Mouse (Mus musculus) kidney, postnatal 25 days (tissue): Measurements from ENCODE around the gene Lnx2.

Experiments used
- DNase-seq, 2 experiments: peaks; one replicate each; pipeline ENCODE4 v3.0.0; 2021; ENCODE audit warnings: mixed read lengths in 2 of 2

The Lnx2 gene

GRCm38 (mm10) chr5:147015191-147015590 lies 61.2 kb downstream of the Lnx2 start:
- DNase-seq = no peak

- no peak for DNase-seq
These were observed 62.5 kb downstream of the Lnx2 start for GRCm38 (mm10) chr5:147013845-147014244.

GRCm38 (mm10) chr5:147011333-147011732 lies 65.1 kb downstream of the Lnx2 start:
- no peak for DNase-seq

GRCm38 (mm10) chr5:147003303-147003702 lies 73.1 kb downstream of the Lnx2 start:
- no peak for DNase-seq

GRCm38 (mm10) chr5:147001312-147001711 lies 75.1 kb downstream of the Lnx2 start:
- DNase-seq = no peak

GRCm38 (mm10) chr5:146998802-146999201 lies 77.6 kb downstream of the Lnx2 start:
- no peak for DNase-seq

GRCm38 (mm10) chr5:146996812-146997211 lies 79.6 kb downstream of the Lnx2 start:
- no peak for DNase-seq

- DNase-seq = no peak
These were observed 81.4 kb downstream of the Lnx2 start for GRCm38 (mm10) chr5:146994973-146995372.

- peak in 1 of 2 experiments; percentile 53 for DNase-seq
These were observed 82.9 kb downstream of the Lnx2 start for GRCm38 (mm10) chr5:146993509-146993908.

GRCm38 (mm10) chr5:146989051-146989450 lies 87.3 kb downstream of the Lnx2 start:
- DNase-seq = no peak

- DNase-seq = no peak
These were observed 88.8 kb downstream of the Lnx2 start for GRCm38 (mm10) chr5:146987588-146987987.

GRCm38 (mm10) chr5:146985725-146986433 lies 90.5 kb downstream of the Lnx2 start:
- DNase-seq = no peak

GRCm38 (mm10) chr5:146983216-146983615 lies 93.2 kb downstream of the Lnx2 start:
- peak; percentile 64 to 68 for DNase-seq

- peak; percentile 79 to 91 for DNase-seq
These were observed 95.0 kb downstream of the Lnx2 start for GRCm38 (mm10) chr5:146981376-146981775.

GRCm38 (mm10) chr5:146974781-146975123 lies 101.6 kb downstream of the Lnx2 start:
- DNase-seq = peak; percentile 42 to 72

GRCm38 (mm10) chr5:146973858-146974780 lies 102.3 kb downstream of the Lnx2 start:
- DNase-seq = peak; percentile 70 to 89

GRCm38 (mm10) chr5:146973353-146973752 lies 103.0 kb downstream of the Lnx2 start:
- peak; percentile 69 to 86 for DNase-seq

- no peak for DNase-seq
These were observed 104.4 kb downstream of the Lnx2 start for GRCm38 (mm10) chr5:146971776-146972561.

GRCm38 (mm10) chr5:146968695-146969393 lies 107.5 kb downstream of the Lnx2 start:
- DNase-seq = no peak
